Mouse (Mus musculus): ENCODE results near the gene Vwa1.

The Vwa1 gene

DNA sequence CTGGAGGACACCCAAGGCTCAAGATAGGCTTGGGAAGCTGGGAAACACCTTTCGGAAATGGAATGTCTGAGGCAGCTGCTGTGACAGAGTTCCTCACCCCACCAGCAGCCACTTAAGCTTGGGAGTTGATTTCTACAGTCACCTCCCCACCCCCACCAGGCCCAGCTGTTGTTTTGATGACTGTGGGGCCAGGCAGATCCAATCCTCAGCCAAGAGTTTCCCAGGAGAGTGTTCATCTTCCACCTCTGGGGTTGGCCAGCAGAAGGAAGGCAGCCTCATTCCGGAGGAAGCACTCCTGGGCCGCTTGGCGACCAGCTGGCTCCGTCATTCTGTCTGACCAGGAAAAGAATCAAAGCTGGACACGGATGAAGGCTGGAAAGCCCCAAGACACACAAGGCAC lies 6.4 kb upstream of the Vwa1 start:
- DNase-seq (ENCODE audit: low read depth, low spot score) = no peak

DNA sequence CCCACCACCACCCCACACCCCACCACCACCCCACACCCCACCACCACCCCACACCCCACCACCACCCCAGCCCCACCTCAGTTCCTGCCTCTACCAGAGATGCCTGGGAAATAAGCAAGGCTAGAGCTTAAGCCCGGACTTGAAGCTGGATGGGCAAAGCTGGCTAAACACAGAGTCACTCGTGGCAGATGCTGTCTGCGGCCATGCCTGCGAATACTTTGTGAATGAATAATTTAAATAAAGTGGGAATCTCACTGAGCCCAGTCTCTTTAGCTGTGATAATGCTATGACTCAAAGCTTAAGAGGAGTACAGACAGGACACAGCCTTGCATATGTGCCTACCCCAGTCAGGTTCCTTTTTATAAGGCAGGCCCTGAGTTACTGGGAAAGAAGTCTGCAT lies 5.0 kb upstream of the Vwa1 start:
- no peak for DNase-seq (ENCODE audit: low read depth, low spot score)

DNA sequence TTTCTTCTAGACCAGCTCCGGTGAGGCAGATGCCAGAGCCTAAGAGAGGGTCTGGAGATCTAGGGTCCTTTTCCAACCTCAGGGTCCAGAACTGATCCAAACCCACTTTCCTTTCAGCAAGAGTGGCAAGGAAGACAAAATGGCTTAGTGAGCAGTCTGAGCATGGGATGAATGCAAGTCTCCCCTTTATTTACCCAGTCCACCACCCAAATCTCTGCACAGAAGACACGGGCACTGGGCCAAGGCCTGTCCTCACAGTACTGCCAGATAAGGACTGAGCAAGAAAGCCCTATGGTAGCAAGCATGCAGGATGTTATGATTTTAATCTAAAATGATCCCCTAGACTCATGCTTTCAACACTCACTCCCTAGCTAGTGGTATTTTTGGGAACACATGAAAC lies 3.3 kb upstream of the Vwa1 start:
- DNase-seq (ENCODE audit: low read depth, low spot score) = no peak

DNA sequence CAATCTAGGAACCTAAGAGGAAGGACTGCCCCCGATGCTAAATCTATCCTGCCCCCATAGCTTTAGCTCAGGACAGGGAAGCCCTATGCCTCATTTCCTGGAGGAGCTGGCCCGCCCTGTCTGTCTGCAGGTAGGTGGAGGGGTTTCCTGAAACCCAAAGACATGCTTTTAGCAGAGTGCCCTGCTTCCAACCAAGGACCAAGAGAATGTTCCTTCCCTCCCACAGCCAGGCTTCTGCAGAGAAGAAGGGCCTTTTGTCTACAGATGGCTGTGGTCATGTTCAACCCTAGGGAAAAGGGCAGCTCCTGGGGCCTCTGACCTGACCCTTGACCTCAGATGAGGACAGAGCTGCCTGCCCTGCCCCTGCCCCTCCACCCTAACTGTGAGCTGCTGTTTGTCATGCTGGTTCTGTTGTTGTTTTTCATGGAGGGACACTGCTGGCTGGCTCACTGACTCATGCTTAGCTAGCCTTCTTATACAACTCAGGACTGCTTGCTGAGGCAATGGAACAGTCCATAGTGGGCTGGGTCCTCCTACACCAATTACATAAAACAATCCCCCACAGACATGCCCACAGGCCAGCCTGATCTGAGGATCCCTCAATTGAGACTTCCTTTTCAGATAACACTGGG lies 2.3 kb upstream of the Vwa1 start:
- DNase-seq (ENCODE audit: low read depth, low spot score) = no peak

DNA sequence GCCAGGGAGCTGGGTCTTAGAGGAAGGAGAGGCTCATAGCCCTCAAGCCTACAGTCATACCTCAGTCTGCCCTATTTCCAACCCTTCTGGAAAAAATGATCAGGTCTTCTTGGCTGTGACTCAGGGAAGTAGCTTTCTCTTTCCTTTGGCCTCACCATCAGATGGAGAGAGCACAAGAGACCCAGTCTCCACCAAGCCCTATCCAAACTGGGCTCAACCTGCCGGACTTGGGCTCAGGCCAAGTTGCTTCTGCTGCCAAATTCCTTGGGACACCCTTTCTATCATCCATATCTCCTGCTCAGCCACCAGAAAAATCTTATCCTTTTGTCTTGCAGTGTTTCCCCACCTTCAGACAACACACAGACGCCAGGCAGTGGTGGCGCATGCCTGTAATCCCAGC lies 1.4 kb upstream of the Vwa1 start:
- DNase-seq (ENCODE audit: low read depth, low spot score) = no peak

DNA sequence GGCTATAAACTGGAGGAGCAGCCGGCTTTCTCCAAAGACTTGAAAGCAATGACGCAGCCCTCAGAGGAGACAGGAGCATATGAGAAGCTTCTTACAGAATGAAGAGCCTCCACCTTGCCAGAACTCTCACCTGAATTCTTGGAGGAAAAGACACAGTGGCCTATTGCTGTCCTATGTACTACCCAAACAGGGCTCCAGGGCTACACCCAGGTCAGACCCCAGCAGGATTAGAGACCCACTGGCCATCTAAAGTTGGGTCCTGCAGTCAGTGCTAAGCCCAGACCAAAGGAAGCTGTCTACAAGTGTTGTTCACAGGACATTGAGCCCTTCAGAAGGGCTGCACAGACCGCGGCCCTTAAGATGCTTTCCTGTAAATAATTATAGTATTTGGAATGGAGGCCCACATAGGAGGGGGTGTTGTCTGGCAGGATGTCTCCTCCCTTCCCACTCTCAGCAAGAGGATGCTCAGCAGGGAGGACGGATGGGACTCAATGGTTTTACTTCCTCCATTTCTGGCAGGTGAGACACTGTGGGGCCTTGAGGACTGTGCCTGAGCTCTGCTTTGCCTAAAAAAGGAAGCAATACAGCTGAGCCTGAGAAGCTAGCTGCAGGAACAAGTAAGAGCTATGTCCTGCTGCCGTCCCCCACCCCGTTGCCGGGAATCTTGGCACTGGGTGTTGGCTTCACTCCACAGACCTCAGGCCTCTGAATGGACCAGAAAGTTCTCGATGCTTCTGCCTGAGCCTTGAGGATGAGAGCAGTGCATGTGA lies 658 bp upstream of the Vwa1 start:
- DNase-seq (ENCODE audit: low read depth, low spot score) = no peak

DNA sequence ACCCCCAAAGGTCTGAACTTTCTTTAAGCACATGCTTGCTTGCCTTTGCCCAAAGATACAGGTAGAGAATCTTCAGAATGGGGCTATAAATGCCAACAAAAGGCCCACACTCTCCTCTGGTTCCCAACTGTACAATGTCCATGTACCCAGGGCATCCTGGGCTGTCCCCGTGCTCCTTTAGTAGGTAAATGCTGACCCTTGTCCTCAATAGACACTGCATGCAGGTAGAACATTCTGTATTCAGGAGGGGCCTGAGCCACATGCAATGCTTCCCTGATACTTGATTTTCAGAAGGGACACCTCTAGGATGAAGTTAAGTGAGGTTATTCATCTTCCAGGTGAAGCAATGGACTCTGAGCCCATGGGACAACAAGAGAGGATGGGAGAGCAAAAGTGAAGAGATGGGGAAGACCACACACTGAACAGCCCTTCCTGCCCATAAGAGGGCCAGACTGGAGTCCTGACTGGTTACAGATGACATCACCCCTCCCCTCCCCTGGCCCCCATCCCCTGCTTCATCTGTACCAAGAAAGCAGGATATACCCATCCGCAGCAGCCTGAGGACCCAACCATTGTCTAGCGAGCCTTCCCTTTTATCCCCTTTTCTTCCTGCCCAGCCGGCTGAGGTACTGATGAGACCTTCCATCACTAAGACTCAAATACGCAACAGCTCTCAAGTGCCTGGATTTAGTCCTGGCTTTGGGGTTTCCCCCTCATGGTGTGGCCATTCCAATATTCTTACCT lies 991 bp downstream of the Vwa1 start:
- no peak for DNase-seq (ENCODE audit: low read depth, low spot score)

DNA sequence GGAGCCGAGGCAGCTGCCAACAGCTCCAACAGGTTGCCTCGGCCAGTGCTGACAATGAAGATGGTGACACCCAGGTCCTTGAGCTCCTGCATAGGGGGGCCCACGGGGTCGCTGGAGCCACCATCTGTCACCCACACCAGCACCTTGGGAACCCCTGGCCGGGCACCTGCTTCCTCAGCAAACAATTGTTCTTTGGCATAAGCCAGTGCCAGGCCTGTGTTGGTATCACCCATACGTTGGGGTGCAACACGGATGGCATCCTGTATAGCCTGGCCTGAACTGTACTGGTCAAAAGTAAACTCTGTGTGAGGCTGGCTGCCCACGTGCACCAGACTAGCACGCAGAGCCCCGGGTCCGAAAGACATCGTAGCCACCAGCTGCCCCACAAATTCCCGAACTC lies 1.7 kb downstream of the Vwa1 start:
- no peak for DNase-seq (ENCODE audit: low read depth, low spot score)

DNA sequence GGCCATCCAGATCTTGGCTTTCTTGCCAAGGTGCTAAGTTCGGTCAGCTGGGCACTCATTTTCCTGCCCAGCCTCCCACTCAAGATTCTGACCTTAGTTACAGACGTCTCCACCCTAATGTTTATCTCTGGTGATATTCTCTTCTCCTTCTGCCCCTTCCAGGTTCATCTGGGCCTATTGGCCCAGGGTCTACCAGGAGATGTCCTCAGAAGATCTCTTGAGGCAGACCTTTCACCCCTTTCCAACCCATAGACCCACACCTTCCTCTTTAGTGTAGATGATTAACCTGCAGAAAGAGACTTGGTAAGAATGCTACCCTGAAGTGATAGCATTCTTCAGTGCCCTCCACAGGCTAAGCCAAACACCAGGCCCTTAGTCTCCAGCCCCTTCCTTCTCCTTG lies 2.8 kb downstream of the Vwa1 start:
- DNase-seq (ENCODE audit: low read depth, low spot score) = no peak

DNA sequence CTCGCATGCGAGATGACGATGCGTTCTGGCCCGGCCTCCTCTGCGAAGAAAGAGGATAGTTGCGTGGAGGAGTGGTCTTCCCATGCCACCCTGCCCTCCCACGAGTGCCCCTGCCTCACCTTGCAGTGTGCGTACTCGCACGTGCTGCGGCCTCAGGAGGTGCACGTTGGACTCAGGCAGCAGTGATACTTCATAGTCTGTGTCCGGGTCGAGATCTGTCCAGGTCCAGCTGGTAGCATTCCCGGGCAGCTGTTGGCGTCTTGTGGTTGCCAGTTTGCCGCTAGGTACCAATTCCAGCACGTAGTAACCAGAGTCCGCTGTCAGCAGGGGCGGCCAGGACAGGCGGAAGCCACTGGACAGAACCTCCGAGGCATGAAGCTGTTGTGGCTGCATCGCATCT lies 3.9 kb downstream of the Vwa1 start:
- DNase-seq (ENCODE audit: low read depth, low spot score) = no peak

DNA sequence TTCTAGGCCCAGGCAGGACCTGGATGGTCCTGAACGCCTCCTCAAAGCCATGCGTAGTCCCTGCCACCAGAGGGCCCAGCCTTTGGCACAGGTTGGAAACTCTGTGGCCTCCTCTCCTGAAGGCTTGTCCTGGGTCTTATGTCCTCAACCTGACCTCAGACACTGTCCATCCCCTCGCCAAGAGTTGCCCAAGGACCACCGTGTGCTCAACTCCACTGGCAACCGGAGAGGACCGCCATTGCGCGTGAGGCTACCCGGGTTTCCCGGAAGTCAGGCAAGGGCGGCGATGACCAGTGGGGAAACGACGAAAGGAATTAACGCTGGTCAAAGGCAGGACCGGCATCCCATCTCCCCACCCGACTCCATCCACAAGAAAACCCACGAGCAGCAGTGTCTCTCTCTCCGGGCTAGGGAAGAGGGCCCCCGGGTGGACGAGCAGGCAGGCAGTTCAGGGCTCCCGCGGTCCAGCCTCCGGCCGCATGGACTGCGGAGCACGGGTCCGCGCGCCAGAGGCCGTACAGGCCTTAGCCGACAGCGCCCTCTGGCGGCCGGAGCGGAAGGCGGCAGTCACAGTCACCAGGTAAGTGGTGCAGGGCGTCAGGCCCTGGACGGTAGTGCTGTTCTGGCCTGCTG lies 4.5 kb downstream of the Vwa1 start:
- peak; percentile 88 for DNase-seq (ENCODE audit: low read depth, low spot score)

DNA sequence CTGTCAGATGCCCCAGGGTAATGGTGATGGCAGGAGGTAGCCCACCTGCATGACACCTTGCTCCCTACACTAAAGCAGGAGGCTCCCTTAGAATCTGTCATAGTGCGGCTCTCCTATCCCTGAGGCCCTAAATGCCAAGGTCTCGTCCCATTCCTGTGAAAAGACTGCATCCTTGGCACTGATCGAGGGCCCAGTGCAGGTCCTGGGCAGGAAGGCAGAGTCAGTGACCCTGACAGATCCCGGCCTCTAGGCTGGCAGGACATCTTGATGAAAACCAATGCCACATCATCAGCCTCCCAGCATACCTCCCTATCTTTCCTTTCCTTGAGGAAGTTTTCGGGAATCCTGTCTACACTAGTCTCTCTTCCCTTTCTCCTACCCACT lies 5.0 kb downstream of the Vwa1 start:
- DNase-seq (ENCODE audit: low read depth, low spot score) = no peak

DNA sequence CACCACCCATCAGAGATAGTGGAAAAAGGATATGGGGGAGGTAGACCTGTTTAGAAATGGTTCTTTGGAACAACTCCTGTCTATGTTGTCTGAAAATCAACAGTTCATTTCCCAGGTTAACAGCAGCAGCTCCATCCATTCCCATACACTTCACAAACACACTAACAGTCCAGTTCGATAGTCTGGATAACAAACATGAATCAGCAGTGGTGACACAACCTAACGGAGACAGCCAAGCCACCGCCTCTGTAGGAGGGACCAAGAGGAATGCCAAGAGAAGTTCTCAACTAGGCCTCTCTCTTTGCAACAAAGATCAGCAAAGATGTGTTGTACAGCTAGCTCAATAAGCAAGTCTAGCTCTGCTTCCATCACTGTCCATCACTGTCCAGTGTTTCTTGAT lies 12.1 kb downstream of the Vwa1 start:
- no peak for DNase-seq (ENCODE audit: low read depth, low spot score)

DNA sequence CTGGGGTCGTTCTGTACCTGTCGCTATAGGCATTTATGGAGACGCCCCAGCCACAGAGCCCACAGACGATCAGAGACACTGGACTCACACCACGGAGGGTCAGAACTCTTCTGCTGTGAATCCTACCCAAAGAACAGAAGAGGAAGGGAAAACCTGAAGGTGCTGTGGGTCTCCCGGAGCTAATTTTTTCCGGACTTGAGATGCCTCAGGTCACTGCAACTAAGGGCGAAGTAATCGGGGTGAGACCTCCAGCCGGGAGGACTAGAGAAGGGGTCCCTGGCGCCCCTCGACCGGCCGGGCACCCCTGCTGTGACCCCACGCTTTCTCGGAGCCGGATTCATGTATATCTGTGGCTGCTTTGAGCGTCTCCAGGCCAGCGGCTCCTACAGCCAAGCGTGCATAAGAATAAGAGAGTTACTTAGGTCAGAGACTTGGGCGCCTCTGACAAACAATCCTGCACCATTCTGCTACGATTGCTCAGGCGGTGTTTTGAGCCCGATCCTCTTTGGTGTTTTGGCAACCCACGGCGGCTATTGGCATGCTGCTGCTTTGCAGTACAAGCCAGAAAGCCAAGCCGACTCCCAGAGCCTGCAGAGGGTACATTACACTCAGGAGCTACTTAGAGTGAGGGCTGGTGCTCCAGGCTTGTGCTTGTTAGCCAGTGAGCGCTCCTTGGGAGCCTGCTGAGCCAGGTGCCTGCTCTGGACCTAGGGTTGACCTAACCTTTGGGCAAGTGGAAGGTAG lies 13.0 kb downstream of the Vwa1 start:
- peak; percentile 33 for DNase-seq (ENCODE audit: low read depth, low spot score)

DNA sequence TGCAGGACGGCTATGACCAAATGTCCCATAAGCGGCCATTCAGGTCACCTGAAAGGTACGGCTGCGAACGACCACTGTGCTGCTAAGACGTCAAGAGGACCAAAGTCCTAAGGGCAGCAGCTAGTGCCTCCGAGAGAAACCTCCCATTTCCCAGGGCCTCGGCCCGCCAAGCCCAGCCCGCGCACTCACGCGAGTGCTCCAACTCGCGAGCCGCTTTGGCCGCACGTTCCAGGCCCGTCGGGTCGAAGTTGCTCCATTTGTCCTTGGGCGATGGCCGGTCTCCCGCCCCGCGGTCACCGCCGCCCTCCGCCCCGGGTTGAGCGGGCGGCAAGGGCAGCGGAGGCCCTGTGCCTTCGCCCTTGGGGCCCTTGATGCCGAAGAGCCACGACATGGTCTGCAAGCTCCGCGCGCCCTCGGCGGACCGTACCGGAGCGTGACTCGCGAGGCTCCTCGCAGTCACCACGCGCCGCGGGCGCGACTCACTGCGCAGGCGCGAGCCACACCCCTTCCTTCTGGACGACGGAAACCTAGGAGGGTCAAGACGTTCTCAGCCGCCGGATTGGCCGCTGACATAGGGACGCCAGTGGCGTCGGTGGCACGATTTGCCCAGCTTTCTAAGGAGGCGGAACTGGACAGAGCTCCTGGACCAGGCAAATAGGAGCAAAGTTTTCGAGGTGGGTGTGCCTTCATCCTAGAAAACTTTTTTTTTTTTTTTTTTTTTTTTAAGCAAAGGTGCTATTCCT lies 13.7 kb downstream of the Vwa1 start, which contains the start of gene Atad3a:
Atad3a (minus strand) TSS at position 481 of the 743 bp plus-strand sequence.
- peak; percentile 96 for DNase-seq (ENCODE audit: low read depth, low spot score)

DNA sequence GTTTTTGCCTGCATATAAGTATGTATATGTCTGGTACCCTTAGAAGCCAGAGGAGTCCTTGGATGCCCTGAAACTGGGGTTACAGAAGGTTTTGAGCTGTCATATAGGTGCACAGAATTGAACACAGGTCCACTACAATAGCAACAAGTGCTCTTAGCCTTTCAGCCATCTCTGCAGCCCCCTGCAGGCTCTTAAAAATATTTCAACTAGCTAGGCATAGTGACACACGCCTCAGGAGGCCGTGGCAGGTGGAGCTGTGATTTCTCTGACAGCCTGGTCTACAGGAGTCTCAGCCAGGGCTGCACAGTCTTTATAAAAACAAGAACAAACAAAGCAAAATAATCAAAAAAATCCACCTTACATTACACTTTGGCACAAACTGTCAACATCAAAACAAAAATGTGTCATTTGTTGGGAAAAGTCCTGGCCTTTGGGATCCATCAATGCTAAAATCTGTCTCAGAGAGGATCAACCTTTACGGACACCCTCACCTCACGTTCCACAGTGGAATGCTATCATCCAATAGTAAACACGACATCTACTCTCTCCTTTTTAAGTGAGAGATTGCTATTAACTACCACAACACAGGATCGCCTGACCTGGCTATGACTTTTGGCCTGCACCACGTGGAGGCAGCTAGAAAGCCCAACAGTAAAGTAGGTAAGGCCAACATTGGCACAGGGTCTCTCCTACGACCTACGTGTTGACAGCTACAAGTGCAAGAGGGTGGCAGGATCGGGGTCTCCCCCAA lies 14.5 kb downstream of the Vwa1 start:
- DNase-seq (ENCODE audit: low read depth, low spot score) = peak; percentile 74

DNA sequence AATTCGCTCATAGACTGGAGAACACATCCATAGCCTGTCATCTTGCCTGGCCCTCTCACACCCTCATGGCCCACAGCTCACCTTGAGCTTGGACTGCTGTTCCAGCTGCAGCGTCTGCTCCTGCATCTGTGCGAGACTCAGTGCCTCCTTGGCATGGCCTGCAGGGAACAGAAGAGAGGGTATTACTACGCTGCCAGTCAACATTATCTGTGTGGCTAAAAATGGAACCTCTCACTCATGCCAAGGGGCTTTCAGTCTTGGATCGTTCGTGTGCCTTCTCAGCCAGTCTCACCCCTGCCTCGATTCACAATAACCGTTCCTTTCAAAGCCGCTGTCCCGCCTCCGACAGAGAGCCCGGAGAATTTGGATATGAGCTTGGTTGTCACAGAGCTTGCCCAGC lies 17.5 kb downstream of the Vwa1 start:
- DNase-seq (ENCODE audit: low read depth, low spot score) = no peak

DNA sequence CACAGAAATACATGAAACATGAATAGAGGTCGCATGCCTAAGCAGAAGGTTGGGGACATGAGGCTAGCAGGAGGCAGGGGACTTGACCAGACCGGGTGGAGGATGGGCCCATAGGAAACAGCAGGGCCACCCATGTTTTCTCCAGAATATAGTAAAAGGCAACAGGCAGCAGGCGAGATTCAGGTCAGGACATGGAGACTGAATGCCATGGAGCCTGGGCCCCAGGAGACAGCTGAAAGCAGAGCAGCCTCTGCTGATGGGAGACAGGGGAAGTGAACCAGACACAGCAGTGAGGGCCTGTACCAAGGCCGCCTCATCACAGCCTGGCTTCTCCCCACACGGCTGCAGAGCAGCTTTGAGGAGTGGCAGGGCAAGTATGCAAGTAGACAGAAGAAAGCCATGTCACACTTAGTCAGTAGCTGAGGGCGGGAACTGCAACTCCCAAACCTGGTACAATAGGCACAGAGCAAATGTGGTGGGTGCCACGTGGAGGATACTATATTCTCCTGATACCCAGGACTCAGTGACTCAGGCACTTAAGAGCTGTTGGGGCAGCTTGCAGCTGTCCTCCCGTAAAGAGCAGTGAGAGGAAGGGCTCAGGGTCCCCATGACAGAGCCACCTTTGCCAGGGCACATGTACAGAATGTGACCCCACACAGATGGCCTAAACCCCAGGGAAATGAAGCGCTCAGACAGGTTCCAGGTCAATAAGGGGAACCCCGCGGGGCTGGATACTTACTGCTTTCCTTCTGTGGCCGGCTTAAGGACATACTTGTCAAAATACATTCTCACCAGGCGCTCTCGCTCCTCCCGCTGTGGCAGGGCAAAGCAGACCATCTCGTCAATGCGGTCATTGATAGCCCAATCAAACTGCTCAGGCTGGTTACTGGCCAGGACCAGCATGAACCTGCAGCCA lies 27.7 kb downstream of the Vwa1 start:
- no peak for DNase-seq (ENCODE audit: low read depth, low spot score)

DNA sequence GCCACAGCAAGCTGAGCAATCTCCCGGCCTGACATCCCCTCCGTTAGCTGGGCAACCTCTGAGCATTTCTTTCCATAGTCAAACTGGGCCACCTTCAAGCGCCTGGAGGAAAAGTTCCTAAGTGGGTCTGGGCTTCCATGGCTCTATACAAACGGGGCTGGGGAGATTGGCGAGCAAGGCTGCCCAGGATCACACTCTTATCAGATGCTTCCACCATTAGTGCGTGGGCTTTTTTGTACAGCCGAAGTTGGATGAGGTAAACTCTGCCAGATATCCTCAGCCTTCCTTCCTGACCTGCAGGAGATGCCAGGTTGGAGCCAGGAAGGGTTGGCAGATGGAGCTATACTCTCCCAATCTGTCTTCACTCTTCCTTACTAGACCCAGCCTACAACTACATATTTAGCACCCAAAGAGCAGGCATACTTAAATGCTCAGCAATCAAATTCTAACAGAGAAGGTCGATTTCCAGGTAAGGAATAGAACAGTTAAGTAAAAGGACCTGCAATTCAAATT lies 28.4 kb downstream of the Vwa1 start:
- no peak for DNase-seq (ENCODE audit: low read depth, low spot score)
